Mouse (Mus musculus) lung, adult 2 months (tissue): ENCODE measurements around the gene Prdx2. TPM values are rescaled to one million over a fixed set of nuclear protein-coding genes. Genes with fewer than 3 reads are reported as not detected.

Source experiments
- DNase-seq: peaks from one replicate; pipeline ENCODE4 v3.0.0; 2022
- H3K4me1 ChIP-seq: fragments of 200-500 bp; 2 replicates; pipeline ENCODE4 v1.6.1; 2011; ENCODE audit warnings: low read length; ENCODE audit not compliant: control insufficient read depth, insufficient read depth
- H3K4me3 ChIP-seq: fragments of 200-500 bp; replicated peaks from 2 replicates; pipeline ENCODE3; 2011; ENCODE audit warnings: low read depth, mild to moderate bottlenecking, control low read depth, low read length; ENCODE audit errors: extremely low read depth
- CTCF ChIP-seq: fragments of 200-500 bp; IDR thresholded peaks from 2 replicates; pipeline ENCODE4 v1.5.1; 2011; ENCODE audit warnings: mild to moderate bottlenecking, low read length, control low read depth; ENCODE audit not compliant: insufficient read depth
- POLR2A ChIP-seq: fragments of 200-500 bp; IDR thresholded peaks from 2 replicates; pipeline ENCODE4 v1.6.1; 2011; ENCODE audit warnings: low read depth, mild to moderate bottlenecking, control low read depth, low read length, borderline replicate concordance; ENCODE audit errors: extremely low read depth
- WGBS: fragments of 180-500 bp; shearing (Covaris S2); methylation state at CpG from one replicate; pipeline ENCODE4 v1.1.7; 2018; 5-methylcytosine and 5-hydroxymethylcytosine counted together
- polyA plus RNA-seq: library from polyadenylated mRNA; depleted of rRNA; stranded (reverse); fragments of >200 nt; gene quantifications from 2 replicates; pipeline ENCODE4 v1.2.3, GENCODE M21; 2012

The Prdx2 gene
- polyA plus RNA-seq, 1 experiment, result 117 TPM

DNA sequence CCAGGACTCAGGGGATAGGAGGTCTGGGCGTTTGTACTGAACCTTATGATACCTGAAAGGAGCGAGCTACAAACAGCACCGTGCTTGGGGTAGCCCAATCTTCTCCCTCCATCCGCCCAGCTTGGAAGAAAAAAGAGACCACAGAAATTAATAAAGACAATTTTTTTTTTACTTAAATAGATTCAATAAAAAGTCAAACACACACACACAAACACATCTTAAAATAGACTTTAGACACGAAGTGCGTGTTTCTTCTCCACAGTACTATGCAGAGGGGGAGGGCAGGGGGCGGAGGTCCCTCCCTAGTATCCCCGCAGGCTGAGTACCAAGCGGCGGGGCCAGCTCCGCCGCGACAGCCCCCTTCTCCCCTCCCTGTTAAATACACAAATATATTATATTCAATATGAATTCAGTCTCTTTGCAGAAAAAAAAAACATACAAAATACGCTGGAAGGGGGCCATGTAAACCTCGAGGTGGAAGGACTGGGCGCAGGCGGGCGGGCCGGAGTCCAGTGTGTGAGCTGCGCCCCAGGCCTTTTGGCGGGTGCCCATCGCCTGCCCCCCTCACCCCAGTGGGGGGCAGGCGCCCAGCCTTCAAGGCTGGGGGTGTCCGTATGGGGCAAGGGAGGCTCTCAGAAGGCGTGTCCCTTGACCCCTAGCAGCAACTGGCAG, 7.5 kb downstream of the Prdx2 start:
- H3K4me1 ChIP-seq, result peaks cover 27% of the 10 kb centered on the region
- H3K4me3 ChIP-seq, result peak overlapping the region; percentile 71
- TF ChIP-seq CTCF (no peak), POLR2A (no peak)
- WGBS, result 1% methylated on average over 25 of the region's 25 CpGs
- peak; percentile 77 for DNase-seq

DNA sequence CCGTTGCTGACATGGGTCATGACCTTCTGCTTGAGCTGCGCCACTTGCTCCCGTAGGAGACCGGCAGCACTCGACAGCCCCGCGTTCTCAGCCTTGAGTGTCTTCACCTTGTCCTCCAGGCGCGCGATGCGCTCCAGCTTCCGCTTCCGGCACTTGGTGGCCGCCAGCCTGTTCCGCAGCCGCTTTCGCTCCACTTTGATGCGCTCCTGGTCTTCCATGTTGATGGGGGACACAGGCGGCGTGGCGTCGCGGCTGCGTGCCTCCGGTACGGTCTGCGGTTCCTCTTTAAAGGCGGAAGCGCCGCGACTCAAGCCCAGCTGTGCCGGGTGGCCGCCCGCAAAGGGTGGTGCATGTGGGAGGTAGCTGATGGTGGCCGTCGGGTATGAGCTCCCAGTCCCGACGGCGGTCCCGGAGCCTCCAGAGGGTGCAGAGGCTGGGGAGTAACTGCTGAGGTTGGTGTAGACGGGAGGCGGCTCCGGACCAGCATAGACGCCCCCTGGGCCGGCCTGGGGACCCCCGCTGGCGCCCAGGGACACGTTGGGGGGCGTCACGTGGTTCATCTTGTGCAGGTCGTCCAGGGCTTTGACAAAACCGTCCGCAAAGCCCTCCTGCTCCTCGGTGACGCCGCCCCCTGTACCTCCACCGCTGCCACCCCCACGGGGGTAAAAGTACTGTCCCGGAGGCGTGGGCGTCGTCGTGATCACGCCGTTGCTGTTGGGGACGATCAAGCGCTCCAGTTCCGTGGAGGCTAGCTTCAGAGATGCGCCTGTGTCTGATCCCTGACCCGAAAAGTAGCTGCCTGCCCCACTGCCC, 8.3 kb downstream of the Prdx2 start:
- Histone ChIP-seq H3K4me1 (peaks cover 34% of the 10 kb centered on the region), H3K4me3 (peak overlapping the region; percentile 71)
- TF ChIP-seq POLR2A, result peak; percentile 65; the same call in 1 of the 2 replicates
- no peak for TF ChIP-seq CTCF
- DNase-seq, result no peak
- under 1% methylated on average over 70 of the region's 70 CpGs for WGBS

DNA sequence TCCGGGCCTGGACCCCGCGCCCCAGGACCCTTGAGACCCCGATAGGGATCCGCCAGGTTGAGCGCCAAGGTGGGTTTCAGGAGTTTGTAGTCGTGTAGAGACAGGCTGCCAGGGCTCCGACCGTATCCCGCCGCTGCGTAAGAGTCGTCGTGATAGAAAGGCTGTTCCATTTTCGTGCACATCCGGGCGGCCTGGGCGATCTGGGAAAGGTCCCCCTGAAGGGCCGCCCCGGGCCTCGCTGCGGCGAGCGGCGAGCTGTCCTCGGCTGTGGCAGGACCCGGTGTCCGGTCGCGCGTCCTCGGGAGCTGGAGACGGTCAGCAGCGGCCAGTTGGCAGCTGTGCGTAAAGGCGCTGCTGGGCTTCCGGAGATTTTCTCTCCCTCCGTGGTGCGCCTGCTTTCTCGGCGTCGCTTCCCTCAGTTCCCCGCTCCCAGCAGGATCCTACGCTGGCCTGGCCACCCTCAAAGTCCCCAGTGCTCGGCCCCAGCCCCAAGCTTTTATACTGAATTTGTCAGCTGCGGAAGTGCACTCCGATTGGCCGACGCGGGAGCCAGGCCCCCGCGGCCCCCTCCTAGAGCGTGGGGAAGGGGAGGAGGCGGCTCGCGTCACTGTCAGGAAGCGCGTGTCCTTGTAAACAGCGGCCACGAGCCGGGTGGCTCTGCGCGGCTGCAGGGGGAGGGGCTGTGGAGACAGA, 9.0 kb downstream of the Prdx2 start, which contains the start of gene Junb:
Gene Junb (minus strand): TSS at position 471 of the 693 bp plus-strand sequence.
- peak; percentile 98 for DNase-seq
- TF ChIP-seq POLR2A (peak; percentile 100), CTCF (no peak)
- H3K4me1 ChIP-seq, result peaks cover 36% of the 10 kb centered on the region

DNA sequence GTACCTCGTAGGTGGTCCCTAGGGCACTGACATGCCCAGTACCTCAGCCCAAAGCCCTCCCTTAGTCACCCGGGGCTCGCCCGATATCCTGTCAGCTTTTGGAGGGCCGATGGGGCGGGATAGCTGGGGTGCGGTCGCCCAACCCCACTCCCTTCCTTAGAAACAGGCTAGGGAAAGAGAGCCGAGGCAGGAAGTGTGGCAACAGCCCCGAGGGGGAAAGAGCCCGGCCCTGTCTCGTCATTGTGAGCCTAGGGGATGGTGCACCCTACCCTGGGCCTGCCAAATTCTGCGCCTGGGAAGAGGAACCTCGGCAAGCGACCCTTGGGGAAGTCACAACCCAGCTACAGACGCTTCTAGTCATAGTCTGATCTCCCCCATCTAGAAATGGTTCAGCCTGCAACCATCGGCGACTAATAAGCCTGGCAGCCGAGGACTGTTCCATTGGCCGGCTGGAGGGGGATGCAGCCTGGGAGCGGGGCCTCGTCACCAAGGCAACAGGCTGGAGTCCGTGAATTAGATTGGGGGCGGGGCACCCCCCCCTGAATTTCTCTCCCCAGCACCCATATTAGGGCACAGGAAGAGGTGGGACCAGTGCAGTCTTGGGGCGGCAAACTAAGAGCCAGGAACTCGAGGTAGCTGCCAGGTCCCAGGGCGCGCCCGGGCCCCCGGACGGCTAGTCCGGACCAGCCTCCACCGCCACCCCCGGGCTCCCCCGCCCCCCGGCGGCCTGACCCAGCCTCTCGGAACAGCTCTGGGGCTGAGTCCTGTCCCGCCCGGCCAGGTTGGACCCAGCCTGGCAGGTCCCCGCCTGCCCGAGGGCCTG, 10.4 kb downstream of the Prdx2 start:
- TF ChIP-seq CTCF (no peak), POLR2A (peak; percentile 52; the same call in 1 of the 2 replicates)
- Histone ChIP-seq H3K4me1 (peaks cover 49% of the 10 kb centered on the region), H3K4me3 (peak overlapping the region; percentile 60)
- peak; percentile 88 for DNase-seq
- 1% methylated on average over 33 of the region's 42 CpGs for WGBS

More for the DNA sequence above, 9.0 kb downstream of the Prdx2 start, which contains the start of gene Junb:
- H3K4me3 ChIP-seq, result peak within 1 kb of the TSS; percentile 71
- WGBS, result under 1% methylated on average over 63 of the region's 63 CpGs

DNA sequence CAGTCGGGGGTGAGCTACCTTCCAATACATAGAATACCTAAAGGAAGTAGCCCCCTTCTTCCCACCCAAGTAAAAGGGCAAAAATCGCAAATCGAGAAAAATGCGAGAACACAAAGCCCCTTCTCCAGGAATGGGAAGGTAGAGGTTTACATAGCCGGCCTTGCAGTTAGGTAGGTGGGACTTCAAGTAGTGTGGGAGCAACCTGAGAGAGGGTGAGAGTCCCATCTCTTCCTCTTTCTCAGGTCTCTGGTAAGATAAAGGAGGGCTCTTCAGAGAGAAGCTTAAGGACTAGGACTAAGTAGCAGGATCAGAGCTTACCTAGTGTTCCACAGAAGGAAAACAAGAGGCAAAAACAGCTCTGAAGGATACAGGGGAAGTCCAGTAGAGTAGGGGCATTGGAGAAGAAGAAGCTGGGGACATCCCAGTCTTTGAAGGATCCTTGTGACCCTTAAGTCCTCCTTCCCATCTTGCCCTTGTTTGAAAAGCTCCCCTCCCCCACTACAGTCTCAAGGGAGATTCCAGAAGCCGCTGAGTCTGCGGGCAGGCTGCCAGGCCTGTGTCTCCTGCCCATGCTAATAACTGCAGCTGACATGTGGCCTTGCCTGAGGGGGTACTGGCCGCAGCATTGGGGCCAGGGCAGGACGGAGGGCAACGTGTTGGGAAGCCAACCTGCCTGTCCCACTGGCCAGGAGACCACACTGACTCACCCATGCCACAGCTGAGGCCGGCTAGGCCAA, 11.4 kb downstream of the Prdx2 start:
- Histone ChIP-seq H3K4me1 (peaks cover 51% of the 10 kb centered on the region), H3K4me3 (no peak overlapping the region)
- peak; percentile 80 for DNase-seq
- 24% methylated on average over 11 of the region's 11 CpGs for WGBS
- TF ChIP-seq POLR2A, result peak; percentile 25; the same call in 1 of the 2 replicates
- no peak for TF ChIP-seq CTCF

DNA sequence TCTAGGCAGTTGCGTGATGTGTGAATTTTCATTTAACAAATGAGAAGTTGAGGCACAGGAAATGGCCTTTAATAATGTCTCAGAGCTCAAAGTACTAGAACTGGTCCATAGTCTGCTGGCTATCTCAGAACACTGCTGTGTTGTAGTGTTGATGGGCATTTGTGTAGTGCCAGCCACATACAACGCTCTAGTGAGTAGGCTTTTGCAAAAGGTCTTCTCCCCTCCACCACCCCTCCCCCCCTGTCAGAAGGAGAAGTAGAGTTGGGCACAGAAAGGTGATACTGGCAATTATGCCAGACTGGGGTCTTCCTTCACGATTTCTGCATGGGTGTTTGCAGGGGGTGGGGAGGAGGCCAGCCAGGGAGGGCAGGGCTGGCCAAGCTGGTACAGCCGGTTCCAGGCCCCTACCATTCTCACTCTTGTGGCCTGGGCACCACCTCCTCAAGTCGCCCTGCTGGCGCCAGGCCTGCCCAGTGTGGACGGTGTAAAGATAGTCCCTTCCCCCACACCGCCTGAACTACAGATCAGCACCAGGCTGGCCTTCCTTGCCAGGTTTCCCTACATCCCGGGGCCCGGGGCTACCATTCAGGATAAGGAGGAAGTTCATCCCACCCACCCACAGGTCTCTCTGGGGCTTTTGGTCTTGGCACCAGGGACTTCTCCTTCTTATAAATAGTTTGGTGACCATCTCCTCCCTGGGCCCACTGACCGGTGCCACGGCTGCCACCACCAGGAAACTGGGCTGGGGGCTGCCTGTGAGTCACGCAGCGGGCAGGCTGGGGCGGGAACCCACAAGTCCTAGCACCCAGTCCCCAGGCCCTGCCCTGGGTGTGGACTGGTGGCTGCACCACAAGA, 12.5 kb downstream of the Prdx2 start:
- 52% methylated on average over 15 of the region's 15 CpGs for WGBS
- peaks cover 52% of the 10 kb centered on the region for H3K4me1 ChIP-seq
- no peak overlapping the region for H3K4me3 ChIP-seq
- no peak for TF ChIP-seq CTCF
- no peak for TF ChIP-seq POLR2A
- DNase-seq, result peak; percentile 58

DNA sequence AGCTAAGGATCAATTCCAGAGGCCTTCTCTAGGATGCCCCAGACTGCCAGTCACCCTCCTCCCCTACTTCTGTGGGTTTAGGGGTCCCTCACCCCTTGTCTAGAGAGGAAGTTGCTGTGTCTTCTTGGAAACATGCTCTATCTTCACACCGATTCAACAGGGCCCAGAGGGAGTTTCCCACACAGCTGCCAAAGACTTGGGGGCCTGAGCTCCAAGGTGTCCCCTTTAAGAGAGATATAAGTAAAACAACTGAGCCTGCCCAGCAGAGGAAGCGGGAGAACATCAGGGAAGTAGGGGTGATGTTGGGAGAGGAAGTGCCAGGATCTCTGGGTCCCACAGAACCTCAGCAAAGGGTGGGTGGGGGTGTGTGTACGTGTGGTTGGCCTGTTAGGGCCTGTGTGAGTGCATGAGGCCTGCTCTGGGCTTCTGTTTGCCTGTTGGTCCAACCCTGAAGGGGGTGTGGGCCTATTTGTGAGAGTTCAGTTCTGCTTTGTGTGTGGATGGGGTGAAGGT, 13.2 kb downstream of the Prdx2 start:
- 45% methylated on average over 3 of the region's 3 CpGs for WGBS

More for the DNA sequence above, 13.2 kb downstream of the Prdx2 start:
- TF ChIP-seq POLR2A, result no peak
- no peak for TF ChIP-seq CTCF
- Histone ChIP-seq H3K4me1 (peaks cover 52% of the 10 kb centered on the region), H3K4me3 (no peak overlapping the region)
- no peak for DNase-seq
